Mouse (Mus musculus): Measurements from ENCODE around the gene Sema5a. TPM values are rescaled to one million over a fixed set of nuclear protein-coding genes. Genes with fewer than 3 reads are reported as not detected.

Gene Sema5a
- polyA plus RNA-seq, 1 experiment from 2014 or later = 4.4 TPM

- Histone ChIP-seq H3K4me2 (no peak overlapping the region), H3K27ac (ENCODE audit: low read depth, low read length) (no peak overlapping the region), H3K9ac (ENCODE audit: low read depth, low read length) (no peak overlapping the region), H3K9me3 (ENCODE audit: control insufficient read depth, low read length) (no peaks in the 10 kb centered on the region), H3K27me3 (replicated peaks; ENCODE audit: control insufficient read depth, insufficient read depth, low read length) (no peaks in the 10 kb centered on the region), H3K36me3 (ENCODE audit: control insufficient read depth, insufficient read depth, low read length) (no peaks in the 10 kb centered on the region), H3K4me1 (replicated peaks; ENCODE audit: control insufficient read depth, insufficient read depth, low read length) (no peaks in the 10 kb centered on the region), H3K4me3 (ENCODE audit: low read depth, low read length) (no peak overlapping the region)
- DNase-seq (ENCODE audit: low spot score) = no peak
- no peak for ATAC-seq (replicated peaks; ENCODE audit: low FRiP score)
- 73% methylated on average over 4 of the region's 4 CpGs for whole genome bisulfite sequencing
Measured at GRCm38 (mm10) chr15:32281374-32281773, 36.8 kb downstream of the Sema5a start.

DNA sequence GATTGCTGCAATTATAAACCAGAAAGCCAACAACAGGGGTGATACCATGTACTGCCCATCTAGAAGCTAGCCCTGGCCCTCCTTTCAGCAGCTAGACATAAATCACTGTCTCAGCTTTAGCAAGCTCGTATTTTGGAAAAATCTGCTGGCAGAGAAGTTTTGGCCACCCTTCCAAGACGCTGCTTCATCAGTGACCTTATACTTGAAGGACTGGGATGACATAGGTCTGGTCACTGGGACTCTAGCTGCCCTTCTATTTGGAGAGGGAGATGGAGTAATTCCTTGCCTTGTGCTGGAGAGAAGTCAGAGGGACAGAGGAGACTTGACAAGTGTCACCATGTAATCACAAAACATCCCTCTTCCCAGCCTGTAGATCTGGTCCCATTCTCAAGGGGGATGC lies 40.1 kb downstream of the Sema5a start:
- H3K4me2 ChIP-seq = no peak overlapping the region
- H3K4me3 ChIP-seq (ENCODE audit: low read depth, low read length) = no peak overlapping the region
- no peak overlapping the region for H3K27ac ChIP-seq (ENCODE audit: low read depth, low read length)
- no peaks in the 10 kb centered on the region for H3K9me3 ChIP-seq (ENCODE audit: control insufficient read depth, low read length)
- H3K27me3 ChIP-seq (replicated peaks; ENCODE audit: control insufficient read depth, insufficient read depth, low read length) = no peaks in the 10 kb centered on the region
- DNase-seq (ENCODE audit: low spot score) (no peak), ATAC-seq (replicated peaks; ENCODE audit: low FRiP score) (no peak)
- H3K36me3 ChIP-seq (ENCODE audit: control insufficient read depth, insufficient read depth, low read length) = no peaks in the 10 kb centered on the region
- 67% methylated on average over 2 of the region's 2 CpGs for WGBS
- H3K9ac ChIP-seq (ENCODE audit: low read depth, low read length) = no peak overlapping the region
- H3K4me1 ChIP-seq (replicated peaks; ENCODE audit: control insufficient read depth, insufficient read depth, low read length) = no peaks in the 10 kb centered on the region

GRCm38 (mm10) chr15:32286296-32286695 lies 41.7 kb downstream of the Sema5a start:
- ATAC-seq (replicated peaks; ENCODE audit: low FRiP score) (no peak), DNase-seq (ENCODE audit: low spot score) (no peak)
- Histone ChIP-seq H3K4me3 (ENCODE audit: low read depth, low read length) (no peak overlapping the region), H3K9ac (ENCODE audit: low read depth, low read length) (no peak overlapping the region), H3K4me2 (no peak overlapping the region), H3K27ac (ENCODE audit: low read depth, low read length) (no peak overlapping the region), H3K36me3 (ENCODE audit: control insufficient read depth, insufficient read depth, low read length) (no peaks in the 10 kb centered on the region), H3K27me3 (replicated peaks; ENCODE audit: control insufficient read depth, insufficient read depth, low read length) (no peaks in the 10 kb centered on the region), H3K4me1 (replicated peaks; ENCODE audit: control insufficient read depth, insufficient read depth, low read length) (no peaks in the 10 kb centered on the region), H3K9me3 (ENCODE audit: control insufficient read depth, low read length) (no peaks in the 10 kb centered on the region)
- WGBS = 81% methylated on average over 3 of the region's 3 CpGs

DNA sequence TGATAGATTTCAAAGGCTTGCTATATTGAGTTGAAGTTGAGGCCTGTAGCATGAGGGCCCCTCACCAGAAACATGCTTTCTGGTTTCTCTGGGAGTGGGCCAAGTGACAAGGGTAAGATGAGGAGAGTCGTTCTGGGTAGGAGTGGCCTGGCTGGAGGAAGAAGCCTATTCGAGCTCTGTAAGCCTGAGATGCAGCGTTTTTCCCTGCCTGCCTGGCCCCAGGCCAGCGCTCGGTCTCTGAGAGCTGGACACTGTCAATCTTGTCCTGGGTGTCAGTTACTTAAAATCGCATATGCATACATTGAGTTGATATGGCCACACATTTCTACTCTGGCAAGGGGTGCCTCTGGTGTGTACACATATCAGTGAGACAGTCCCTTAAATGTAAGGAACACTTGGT lies 43.9 kb downstream of the Sema5a start:
- Histone ChIP-seq H3K27me3 (replicated peaks; ENCODE audit: control insufficient read depth, insufficient read depth, low read length) (no peaks in the 10 kb centered on the region), H3K4me3 (ENCODE audit: low read depth, low read length) (no peak overlapping the region)
- DNase-seq (ENCODE audit: low spot score) = no peak

GRCm38 (mm10) chr15:32291000-32291399 lies 46.4 kb downstream of the Sema5a start:
- Histone ChIP-seq H3K4me2 (no peak overlapping the region), H3K4me1 (replicated peaks; ENCODE audit: control insufficient read depth, insufficient read depth, low read length) (no peaks in the 10 kb centered on the region), H3K36me3 (ENCODE audit: control insufficient read depth, insufficient read depth, low read length) (no peaks in the 10 kb centered on the region), H3K27ac (ENCODE audit: low read depth, low read length) (no peak overlapping the region), H3K27me3 (replicated peaks; ENCODE audit: control insufficient read depth, insufficient read depth, low read length) (no peaks in the 10 kb centered on the region), H3K9me3 (ENCODE audit: control insufficient read depth, low read length) (no peaks in the 10 kb centered on the region), H3K9ac (ENCODE audit: low read depth, low read length) (no peak overlapping the region), H3K4me3 (ENCODE audit: low read depth, low read length) (no peak overlapping the region)
- WGBS = 77% methylated on average over 3 of the region's 3 CpGs
- no peak for DNase-seq (ENCODE audit: low spot score)
- no peak for ATAC-seq (replicated peaks; ENCODE audit: low FRiP score)

More for the DNA sequence above, 43.9 kb downstream of the Sema5a start:
- H3K9me3 ChIP-seq (ENCODE audit: control insufficient read depth, low read length) = no peaks in the 10 kb centered on the region
- 46% methylated on average over 6 of the region's 6 CpGs for WGBS
- no peaks in the 10 kb centered on the region for H3K4me1 ChIP-seq (replicated peaks; ENCODE audit: control insufficient read depth, insufficient read depth, low read length)
- no peak overlapping the region for H3K9ac ChIP-seq (ENCODE audit: low read depth, low read length)
- ATAC-seq (replicated peaks; ENCODE audit: low FRiP score) = no peak
- no peak overlapping the region for H3K27ac ChIP-seq (ENCODE audit: low read depth, low read length)
- no peaks in the 10 kb centered on the region for H3K36me3 ChIP-seq (ENCODE audit: control insufficient read depth, insufficient read depth, low read length)
- no peak overlapping the region for H3K4me2 ChIP-seq

- no peak overlapping the region for H3K27ac ChIP-seq (ENCODE audit: low read depth, low read length)
- H3K9me3 ChIP-seq (ENCODE audit: control insufficient read depth, low read length) = no peaks in the 10 kb centered on the region
- no peak overlapping the region for H3K4me3 ChIP-seq (ENCODE audit: low read depth, low read length)
- no peaks in the 10 kb centered on the region for H3K36me3 ChIP-seq (ENCODE audit: control insufficient read depth, insufficient read depth, low read length)
- no peak overlapping the region for H3K9ac ChIP-seq (ENCODE audit: low read depth, low read length)
- ATAC-seq (replicated peaks; ENCODE audit: low FRiP score) = no peak
- H3K27me3 ChIP-seq (replicated peaks; ENCODE audit: control insufficient read depth, insufficient read depth, low read length) = no peaks in the 10 kb centered on the region
- DNase-seq (ENCODE audit: low spot score) = no peak
- no peak overlapping the region for H3K4me2 ChIP-seq
- WGBS = 76% methylated on average over 6 of the region's 6 CpGs
- H3K4me1 ChIP-seq (replicated peaks; ENCODE audit: control insufficient read depth, insufficient read depth, low read length) = no peaks in the 10 kb centered on the region
Measured at GRCm38 (mm10) chr15:32296523-32296922, 51.9 kb downstream of the Sema5a start.

DNA sequence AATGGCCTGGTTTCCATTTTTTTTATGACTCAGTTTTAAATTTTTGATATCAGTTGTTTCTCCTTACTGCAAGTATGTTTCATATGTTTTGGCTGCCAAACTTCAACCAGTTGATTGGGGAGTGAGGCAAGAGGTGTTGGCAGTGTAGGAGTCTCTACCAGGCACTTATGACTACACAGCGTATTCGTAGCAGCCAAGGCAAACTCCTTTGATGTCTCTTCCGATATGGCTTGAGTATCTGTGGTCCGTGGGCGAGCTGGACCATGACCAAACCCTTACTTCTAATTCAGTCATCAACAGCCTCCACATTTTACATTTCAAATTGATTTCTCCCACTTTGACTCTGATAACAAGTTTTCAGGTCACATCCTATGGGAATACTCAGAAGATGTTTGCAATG lies 52.7 kb downstream of the Sema5a start:
- no peak overlapping the region for H3K27ac ChIP-seq (ENCODE audit: low read depth, low read length)
- H3K27me3 ChIP-seq (replicated peaks; ENCODE audit: control insufficient read depth, insufficient read depth, low read length) = no peaks in the 10 kb centered on the region
- no peaks in the 10 kb centered on the region for H3K4me1 ChIP-seq (replicated peaks; ENCODE audit: control insufficient read depth, insufficient read depth, low read length)
- 82% methylated on average over 5 of the region's 5 CpGs for WGBS
- H3K4me3 ChIP-seq (ENCODE audit: low read depth, low read length) = no peak overlapping the region
- ATAC-seq (replicated peaks; ENCODE audit: low FRiP score) (no peak), DNase-seq (ENCODE audit: low spot score) (no peak)
- no peaks in the 10 kb centered on the region for H3K9me3 ChIP-seq (ENCODE audit: control insufficient read depth, low read length)
- no peaks in the 10 kb centered on the region for H3K36me3 ChIP-seq (ENCODE audit: control insufficient read depth, insufficient read depth, low read length)
- H3K9ac ChIP-seq (ENCODE audit: low read depth, low read length) = no peak overlapping the region
- no peak overlapping the region for H3K4me2 ChIP-seq

GRCm38 (mm10) chr15:32298525-32298924 lies 53.9 kb downstream of the Sema5a start:
- no peaks in the 10 kb centered on the region for H3K4me1 ChIP-seq (replicated peaks; ENCODE audit: control insufficient read depth, insufficient read depth, low read length)
- no peak overlapping the region for H3K27ac ChIP-seq (ENCODE audit: low read depth, low read length)
- no peak overlapping the region for H3K4me3 ChIP-seq (ENCODE audit: low read depth, low read length)
- no peaks in the 10 kb centered on the region for H3K27me3 ChIP-seq (replicated peaks; ENCODE audit: control insufficient read depth, insufficient read depth, low read length)
- no peaks in the 10 kb centered on the region for H3K36me3 ChIP-seq (ENCODE audit: control insufficient read depth, insufficient read depth, low read length)
- no peak overlapping the region for H3K9ac ChIP-seq (ENCODE audit: low read depth, low read length)
- H3K4me2 ChIP-seq = no peak overlapping the region
- H3K9me3 ChIP-seq (ENCODE audit: control insufficient read depth, low read length) = no peaks in the 10 kb centered on the region
- 68% methylated on average over 6 of the region's 6 CpGs for WGBS
- ATAC-seq (replicated peaks; ENCODE audit: low FRiP score) = no peak
- no peak for DNase-seq (ENCODE audit: low spot score)

DNA sequence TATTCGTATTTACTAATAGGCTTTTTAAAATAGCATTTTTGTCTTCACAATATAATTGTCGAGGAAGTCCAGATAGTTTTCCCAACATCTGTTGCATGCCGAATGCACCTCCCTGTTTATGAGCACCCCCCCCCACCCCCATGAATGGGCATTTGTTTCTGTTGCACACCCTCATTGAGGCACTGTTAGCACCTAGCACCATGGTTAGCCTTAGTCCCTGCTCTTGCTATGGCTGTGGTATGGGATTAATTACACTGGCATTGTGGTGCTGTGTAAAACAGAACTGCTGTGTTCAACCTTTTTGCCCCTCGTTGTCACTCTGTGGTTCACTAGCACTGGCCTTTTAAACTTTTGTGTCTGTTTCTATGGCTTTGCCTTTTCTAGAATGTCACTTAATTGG lies 56.4 kb downstream of the Sema5a start:
- no peak for DNase-seq (ENCODE audit: low spot score)
- Histone ChIP-seq H3K36me3 (ENCODE audit: control insufficient read depth, insufficient read depth, low read length) (no peaks in the 10 kb centered on the region), H3K4me3 (ENCODE audit: low read depth, low read length) (no peak overlapping the region), H3K9ac (ENCODE audit: low read depth, low read length) (no peak overlapping the region), H3K9me3 (ENCODE audit: control insufficient read depth, low read length) (no peaks in the 10 kb centered on the region), H3K27ac (ENCODE audit: low read depth, low read length) (no peak overlapping the region), H3K4me1 (replicated peaks; ENCODE audit: control insufficient read depth, insufficient read depth, low read length) (no peaks in the 10 kb centered on the region), H3K4me2 (no peak overlapping the region), H3K27me3 (replicated peaks; ENCODE audit: control insufficient read depth, insufficient read depth, low read length) (no peaks in the 10 kb centered on the region)
- no peak for ATAC-seq (replicated peaks; ENCODE audit: low FRiP score)
- WGBS = 85% methylated on average over 4 of the region's 4 CpGs
